Mouse (Mus musculus) urinary bladder, adult 2 months (tissue): ENCODE results near the gene Fam83c. TPM values are rescaled to one million over a fixed set of nuclear protein-coding genes. Genes with fewer than 3 reads are reported as not detected.

Source experiments
- DNase-seq: peaks from one replicate; pipeline ENCODE4 v3.0.0; 2022; ENCODE audit warnings: low spot score
- polyA plus RNA-seq: library from polyadenylated mRNA; depleted of rRNA; stranded (reverse); fragments of >200 nt; gene quantifications from 2 replicates; pipeline ENCODE4 v1.2.3, GENCODE M21; 2012

The Fam83c gene
- polyA plus RNA-seq, 1 experiment, result 2.6 TPM

DNA sequence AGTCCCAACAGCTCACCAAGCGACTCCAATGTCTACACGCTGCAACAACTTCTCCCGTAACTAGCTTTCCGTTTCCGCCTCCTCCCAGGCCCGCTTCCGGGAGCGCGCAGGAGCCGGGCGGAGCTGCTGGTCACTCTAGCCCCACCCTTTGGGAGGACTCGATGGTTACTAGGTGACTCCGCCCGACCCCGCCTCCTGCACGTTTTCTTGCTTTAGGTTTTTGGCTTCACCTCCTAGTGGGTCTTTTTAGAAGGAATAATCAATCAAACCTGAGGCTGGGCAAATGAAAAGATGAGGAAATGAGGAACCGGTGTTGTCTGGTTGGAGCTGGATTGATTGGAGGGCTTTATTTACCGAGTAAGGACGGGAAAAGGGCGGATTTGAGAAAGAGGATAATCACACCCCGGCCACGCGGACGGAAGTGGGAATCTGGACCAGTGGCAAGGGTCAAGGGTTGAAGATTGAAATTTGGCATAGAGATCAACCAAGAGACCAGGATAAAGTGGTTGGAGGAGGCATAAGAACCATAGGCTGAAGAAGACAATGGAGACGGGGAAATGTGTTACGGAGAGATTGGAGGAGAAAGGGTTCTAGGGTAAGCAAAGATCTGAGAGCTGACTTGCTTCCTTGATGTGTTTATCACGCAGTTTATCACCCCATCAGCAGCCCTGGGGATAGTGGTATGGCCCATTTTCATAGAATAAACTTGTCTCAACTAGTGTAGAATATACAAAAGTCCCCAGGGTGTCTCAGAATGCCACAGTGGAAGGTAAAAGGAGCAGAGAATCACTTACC is 7.8 kb downstream of the Fam83c start, which contains the start of gene Eif6:
Gene Eif6 (minus strand): TSS at position 296 of the 795 bp plus-strand sequence.
- DNase-seq, result peak; percentile 64

DNA sequence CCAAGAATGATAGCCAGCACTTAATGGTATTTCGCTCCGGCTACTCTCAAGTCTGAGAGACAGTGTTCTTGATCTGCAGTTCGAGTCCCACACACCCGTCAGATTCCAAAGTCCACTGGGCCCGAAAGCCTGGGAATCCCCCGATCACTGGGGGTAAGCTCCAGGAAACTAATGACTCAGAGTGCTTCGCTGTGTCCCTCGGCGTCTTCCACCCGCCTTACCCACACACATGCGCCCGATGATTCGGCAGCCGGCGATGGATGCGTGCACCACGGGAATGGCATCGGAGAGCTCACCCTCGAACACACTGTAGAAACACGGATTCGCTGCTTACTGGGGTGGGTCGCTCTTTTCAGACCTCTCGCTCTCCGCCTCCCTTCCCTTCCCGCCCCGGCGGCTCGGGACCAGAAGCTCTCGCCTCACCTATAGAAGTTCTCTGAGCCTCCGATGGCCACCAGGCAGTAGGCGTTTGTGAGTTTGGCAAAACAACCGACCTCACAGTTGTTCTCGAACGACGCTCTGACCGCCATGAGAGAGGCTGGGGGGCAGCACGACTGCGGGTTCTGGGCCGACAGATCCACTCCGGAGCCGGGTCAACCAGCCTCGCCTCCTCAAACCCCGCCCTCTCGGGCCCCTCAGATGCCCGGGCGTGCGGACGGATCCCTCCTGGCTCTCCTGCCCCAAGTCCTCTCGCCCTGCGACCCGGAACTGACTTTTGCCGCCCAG is 8.6 kb downstream of the Fam83c start:
- DNase-seq, result no peak

DNA sequence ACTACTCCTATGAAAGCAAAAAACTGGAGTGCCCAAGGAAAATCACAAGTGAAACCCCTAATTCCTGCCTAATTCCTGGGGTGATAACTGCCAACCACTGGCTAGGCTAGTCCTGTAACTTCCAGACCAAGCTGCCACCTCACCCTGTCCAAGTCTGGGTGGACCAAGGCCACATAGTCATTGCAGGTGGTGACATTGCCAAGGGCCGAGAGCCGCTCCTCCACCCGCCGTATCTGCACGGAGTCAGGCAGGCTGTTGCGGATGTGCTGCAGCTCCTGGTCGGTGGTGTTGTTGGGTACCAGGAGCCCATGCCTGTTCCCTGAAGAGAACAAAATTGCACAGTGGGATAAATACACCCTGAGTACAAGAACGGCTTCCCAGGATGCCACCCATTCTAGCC is 10.9 kb downstream of the Fam83c start:
- no peak for DNase-seq

DNA sequence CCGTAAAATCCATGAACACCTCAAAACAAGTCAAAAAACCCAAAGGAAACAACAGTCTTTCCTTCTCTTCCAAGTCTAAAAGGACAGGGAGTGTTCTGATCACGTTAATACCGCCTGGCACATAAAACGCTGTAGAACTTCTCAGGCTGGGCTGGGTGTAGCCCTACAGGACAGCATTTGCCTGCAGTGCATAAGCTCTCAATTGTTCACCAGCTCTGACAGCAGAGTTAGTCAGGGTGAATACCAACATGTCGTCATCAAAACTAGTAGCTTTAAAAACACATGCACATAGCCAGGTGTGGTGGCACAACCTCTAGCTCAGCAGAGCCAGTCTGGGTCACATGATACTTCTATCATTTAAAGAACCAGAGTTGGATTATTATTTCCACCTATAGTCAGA is 13.9 kb downstream of the Fam83c start:
- no peak for DNase-seq

DNA sequence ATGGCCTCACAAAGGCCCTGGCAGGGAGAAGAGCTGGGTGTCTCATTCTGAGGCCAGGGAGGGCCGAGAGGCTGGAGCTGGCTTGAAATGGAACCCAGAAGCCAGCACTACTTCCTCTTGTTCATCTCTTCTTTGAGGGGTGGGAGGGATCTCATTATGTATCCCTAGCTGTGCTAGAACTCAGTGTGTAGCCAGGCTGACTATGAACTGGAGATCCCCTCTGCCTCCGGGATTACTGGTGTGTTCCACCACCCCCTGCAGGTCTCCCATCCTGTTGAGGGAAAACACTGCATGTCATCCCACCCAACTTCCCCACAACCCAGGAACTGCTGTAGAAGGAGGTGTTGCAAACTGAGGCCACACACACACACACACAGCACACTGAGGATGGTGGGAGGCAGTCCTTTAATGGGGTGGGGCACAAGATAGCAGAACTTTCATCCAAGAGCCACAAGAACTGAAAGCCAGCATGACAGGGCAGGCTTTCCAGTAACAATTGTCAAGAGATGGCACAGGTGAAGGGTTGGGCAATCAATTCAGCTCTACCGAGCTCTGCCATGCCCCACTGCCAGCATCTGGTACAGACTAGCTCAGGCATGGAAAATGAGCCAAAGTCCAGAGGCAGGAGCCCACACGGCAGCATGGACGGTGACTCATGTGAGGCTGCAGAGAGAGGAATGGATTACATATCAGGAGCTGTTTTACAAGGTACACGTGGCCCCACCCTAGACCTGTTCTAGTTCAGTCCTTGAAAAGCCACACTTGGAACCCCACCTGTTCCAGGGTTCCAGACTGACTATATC is 15.0 kb downstream of the Fam83c start:
- no peak for DNase-seq

DNA sequence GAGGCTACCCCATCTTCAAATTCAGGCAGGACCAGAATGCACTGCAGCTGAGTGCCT is 15.4 kb downstream of the Fam83c start, which contains the start of gene BC029722:
Gene BC029722 (minus strand): TSS at position 35 of the 57 bp plus-strand sequence.
- DNase-seq, result no peak

DNA sequence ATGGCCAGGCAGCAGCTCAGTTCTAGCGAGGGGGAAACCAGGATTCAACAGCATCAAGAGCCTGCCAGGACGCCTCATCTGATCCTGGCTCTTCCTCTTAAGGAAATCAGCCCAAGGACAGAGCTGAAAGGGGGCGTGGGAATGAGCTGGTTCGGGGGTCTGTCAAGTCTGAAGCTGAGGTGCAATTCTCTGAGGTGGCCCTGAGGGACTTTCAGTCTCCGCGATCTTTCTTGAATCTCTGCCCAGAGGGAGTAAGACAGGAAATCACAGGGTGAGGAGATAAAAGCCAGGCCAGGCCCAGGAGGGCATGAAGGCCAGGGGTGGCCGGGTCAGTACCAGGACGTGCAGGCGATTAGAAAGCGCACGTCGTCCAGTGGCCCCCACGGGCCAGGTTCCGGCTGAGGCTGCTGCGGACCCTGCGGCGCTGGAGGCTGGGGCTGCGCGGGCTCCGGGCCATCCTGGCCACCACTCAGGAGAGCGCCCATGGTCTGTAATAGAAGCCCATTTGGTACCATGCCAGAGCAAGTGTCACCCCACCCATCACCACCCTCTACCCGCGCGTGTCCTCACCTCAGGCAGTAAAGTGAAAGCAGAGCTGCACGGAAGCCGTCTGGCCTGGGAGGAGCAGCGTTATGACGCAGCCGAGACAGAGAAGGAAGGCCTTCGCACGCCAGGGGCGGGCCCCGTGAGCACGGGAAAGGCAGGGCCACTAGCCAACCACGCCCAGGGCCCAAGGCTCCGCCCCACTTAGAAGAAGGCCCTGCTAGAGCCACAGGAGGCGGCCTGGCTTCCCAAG is 15.9 kb downstream of the Fam83c start:
- DNase-seq, result peak; percentile 81

DNA sequence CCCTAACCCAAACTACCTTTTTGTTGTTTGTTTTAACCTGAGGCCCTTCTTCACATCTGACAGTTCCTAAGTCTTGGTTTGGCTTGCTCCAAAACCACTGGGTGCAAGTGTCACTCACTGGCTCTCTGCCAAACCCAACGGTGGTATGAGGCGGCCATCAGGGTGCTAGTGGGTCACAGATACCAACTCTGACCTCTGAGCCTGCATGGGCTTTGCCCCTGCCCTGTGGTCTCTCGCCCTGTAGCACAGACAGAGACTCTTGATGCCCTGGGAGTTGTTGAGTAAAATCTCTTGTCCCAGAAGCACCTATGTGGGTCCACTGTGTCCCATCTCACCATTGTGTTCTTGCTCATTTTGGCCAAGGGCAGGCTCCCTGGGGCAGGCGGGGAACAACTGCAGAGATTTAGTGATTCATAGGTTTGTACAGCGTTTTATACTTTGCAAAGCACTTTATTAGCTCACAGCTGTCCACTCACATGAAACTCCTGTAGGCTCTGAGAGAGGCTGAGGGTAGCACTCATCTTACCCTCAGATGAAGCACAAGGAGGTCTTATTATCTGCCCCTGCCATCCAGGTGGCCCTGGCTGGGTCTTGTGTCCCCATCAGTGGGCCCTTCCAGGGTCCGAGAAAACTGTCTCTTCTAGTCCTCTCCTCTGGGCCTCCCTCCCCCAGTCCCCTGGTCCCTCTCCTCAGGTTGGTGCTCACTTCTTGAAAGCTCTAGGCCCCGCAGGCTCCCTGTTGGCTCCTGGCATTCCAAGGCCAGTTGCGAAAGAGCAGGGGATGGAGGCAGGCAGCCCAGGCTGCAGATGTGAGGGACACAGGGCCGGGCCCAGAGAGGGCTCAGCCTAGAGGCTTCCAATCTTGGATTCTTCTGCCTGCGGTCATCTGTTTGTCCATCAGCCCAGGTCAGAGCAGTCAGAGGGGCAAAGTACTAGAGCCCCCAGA is 17.1 kb downstream of the Fam83c start:
- DNase-seq, result no peak

DNA sequence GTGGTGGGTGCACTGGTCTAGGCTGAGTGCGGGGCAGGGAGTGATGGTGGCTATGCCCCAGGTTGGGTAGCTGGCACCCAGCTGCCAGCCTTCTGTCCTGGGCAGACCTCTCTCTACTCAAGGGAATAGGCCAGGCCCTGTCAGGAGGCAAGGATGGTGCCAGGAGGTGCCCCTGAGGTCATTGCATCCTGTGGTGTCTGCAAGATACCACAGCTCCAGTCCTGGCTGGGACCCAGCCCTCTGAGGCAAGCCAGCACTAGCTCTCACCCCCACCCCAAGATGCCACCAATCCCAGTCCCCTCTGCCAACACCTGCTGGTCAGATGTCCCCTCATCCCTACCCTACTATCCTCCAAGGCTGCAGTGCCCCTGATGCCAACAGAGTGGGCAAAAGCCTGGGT is 18.5 kb downstream of the Fam83c start:
- no peak for DNase-seq

DNA sequence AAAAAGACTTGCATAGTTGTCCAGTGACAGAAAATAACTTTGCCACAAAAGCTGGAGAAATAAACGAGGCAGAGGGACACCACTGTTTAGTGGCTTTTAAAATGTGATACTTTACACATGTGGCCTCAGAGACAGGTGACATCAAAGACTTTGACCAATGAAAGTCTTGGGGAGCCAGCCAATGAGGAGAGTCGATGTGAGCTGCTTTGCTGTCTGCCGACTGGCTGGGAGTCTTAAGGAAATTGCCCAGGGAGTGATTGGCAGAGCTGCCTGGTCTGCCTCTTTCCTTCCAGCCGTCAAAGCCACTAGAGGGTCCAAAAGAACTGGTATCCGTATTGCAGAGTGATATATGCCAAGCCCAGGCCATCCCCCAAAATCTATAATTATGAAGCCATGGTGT is 19.8 kb downstream of the Fam83c start:
- peak; percentile 10 for DNase-seq

DNA sequence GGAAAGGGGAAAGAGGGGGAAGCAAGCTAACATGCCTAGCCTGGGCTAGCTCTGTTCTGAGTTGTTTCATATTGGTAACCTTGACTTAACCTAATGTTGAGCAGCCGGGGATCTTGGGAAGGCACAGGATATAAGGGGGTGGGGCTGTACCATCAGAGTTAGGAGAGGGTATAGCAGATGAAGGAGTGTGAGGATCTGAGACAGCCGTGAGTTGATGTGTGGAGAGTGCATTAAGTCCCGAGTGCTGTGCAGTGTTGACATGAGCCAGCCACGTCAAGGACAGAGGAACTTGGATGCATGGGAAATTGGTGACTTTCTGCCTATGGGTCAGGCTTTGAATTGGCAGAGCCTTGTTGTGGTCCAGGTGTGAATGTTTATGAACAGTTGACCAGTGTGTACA is 22.0 kb downstream of the Fam83c start:
- DNase-seq, result peak; percentile 12

DNA sequence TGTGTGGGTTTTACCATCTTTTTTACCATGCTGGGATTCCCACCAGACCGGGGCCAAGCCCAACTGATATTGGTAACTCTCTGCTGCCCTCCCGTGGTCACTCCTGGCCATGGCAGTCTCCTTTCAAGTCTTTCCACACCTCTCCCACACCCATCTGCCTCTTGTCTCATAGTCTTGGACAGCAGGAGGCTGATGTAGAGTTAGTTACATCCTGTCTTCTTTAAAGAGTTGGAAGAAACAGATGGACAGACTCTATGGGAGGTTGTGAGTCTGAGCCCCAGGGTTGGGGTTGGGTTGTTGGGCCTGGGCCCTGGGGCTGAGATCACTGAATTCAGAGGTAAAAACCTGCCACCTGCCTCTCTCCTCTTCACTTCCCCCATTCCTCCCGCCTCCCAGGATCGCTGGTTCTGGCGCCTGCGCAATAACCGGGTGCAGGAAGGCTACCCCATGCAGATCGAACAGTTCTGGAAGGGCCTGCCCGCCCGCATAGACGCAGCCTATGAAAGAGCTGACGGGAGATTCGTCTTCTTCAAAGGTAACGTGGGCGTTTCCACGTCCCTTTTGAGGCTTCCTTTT is 22.7 kb downstream of the Fam83c start:
- DNase-seq, result peak; percentile 33

DNA sequence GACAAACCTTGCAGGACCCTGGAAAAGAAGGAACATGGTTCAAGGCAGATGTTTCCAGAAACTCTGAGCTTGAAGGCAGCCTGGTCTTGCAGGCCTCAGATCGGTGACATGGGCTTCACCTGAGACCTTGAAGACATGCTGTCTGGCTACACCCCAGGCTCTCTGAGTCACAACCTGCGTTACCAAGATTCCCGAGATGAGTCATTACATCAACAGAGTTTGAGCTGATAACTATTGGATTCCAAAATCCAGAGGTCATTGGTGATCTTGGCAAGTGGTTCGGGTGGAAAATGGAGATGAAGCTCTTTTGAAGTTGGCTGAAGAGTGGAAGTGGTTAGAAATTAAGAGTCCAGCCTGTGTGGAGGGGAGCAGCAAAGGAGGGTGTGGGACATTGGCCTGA is 25.0 kb downstream of the Fam83c start:
- no peak for DNase-seq

DNA sequence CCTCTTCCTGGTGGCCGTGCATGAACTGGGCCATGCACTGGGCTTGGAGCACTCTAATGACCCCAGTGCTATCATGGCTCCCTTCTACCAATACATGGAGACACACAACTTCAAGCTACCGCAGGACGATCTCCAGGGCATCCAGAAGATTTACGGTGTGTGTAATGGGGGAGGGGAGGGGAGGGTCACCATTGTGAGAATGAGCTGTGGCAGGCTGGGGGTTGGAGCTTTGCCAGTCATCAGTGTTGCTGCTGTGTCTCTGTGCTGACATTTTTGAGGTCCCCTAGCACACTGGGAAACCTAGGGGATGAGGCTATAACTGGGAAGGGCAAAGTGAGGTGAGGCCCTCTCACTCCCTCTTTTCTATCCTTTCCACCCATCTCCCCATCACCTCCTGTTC is 27.2 kb downstream of the Fam83c start:
- DNase-seq, result no peak

DNA sequence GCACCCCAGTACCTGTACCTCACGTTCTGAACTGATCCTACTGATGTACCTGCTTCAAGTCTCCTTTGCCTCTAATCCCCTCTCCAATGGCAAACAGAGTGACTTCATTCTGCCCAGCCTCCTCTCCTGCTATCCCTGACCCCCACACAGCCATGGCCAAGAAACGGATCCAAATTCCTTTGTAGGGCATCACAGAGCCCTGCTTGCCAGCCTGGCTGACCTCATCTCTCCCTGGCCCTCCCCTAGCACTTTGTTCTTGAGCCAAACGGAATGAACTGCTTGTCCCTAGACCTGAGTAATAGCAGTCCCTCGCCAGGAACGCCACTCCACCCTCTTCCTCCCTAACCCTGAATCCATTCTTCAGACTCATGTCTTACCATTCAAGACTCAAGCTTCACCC is 28.1 kb downstream of the Fam83c start:
- DNase-seq, result no peak

DNA sequence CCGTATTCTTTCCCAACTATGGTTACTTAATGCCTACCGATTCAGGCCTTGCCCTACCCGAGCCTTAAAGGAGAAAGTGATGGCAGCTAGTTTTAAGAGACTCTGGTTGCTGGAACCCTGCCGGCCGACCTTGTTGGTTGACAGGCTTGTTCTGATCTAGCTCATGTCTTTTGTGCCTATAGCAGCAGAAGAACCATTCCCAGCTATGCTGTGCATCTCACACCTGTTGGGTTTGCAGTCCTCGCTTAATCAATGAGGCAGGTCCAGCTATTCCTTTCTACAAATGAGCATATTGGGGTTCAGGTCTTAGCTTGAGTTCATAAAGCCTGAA is 28.8 kb downstream of the Fam83c start:
- DNase-seq, result no peak

DNA sequence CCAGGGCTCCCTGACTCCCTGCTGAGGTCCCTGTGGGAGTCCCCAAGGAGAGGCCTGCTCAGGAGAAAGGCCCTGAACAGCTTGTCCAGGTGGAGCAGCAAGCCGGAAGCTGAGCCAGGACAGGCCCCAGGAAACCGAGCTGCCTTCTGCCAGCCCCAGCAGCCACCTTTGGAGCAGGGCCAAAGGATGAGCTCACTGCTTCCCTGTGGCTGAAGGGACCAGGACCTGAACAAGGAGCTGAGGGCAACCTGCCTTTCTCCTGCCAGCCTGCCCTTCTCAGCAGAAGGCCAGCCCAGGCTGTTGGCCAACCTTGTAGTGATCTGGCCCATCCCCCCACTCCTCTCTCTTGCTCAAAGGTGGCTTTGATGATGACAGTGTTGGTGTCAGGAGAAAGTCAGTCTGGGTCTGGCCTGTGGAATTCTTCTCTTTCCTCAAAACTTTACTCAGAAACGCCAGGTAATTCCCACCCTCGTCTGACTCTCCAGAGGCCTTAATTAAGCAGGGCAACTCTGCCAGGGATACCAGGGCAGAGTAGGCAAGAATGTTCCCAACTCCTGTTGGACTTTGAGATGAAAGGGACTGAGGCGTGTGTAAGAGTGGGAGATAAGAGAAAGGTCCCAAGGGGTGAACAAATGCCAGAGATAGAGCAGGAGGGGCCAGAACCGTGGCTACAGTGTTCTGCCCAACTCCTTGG is 29.3 kb downstream of the Fam83c start:
- no peak for DNase-seq

DNA sequence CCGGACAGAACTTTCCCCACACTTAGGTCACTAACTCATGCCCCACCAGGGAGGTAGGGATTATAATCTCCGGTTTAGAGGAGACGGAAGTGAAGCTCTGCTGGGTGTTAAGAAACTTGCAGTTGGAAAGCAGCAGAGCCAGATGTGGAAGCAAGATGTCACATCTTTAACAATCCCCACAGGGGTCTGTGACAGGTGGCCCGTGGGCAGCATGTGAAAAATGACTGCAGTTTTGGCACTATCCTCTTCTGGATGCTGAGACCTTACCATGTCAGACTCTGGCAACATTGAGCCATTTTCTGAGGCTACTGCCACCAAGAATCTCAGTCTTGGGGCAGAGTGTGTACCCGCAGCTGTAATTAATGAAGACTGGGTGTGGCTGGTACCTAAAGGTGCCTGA is 30.6 kb downstream of the Fam83c start:
- no peak for DNase-seq

DNA sequence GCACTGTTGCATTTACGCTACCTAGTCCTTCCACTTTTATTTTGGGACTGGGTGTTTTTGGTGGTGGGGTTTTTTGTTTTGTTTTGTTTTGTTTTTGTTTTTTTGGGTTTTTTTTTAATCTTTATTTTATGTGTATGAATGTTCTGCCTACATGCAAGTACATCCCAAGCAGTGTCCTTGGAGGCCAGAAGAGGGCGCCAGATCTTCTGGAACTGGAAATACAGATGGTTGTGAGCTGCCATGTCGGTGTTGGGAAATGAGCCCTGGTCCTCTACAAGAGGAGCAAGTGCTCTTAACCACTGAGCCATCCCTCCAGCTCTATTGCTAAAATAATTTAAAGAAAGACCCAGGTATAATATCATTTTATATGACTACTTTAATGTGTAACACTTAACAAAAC is 31.9 kb downstream of the Fam83c start:
- DNase-seq, result no peak

DNA sequence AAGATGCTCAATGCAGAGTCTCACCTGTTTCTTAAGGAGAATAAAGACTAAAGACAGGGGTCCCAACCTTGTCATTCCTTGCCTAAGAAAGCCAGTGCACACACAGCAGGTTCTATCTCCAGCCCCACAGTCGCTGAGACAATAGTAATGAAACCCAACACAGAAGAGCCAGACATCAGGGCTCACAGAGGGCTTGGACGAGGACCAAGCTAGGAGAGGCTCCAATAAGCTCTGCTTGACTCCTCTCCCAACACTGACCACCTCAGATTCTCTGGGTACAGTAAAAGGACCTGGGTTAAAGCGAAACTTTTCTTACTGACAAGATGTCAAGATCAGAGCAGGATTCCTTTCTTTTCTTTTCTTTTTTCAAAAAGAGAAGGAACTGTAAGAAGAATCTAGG is 36.0 kb downstream of the Fam83c start:
- DNase-seq, result no peak
